Mouse (Mus musculus) heart, postnatal 10 days (tissue): ENCODE measurements around the gene Gsta1. TPM values are rescaled to one million over a fixed set of nuclear protein-coding genes. Genes with fewer than 3 reads are reported as not detected.
"Not testable (repeated sequence)": the region's sequence is repeated elsewhere in the genome, so short reads cannot be mapped to it uniquely, and the experiment has no call there.

Source experiments
- DNase-seq, 2 experiments: peaks; one replicate each; pipeline ENCODE4 v3.0.0; 2021
- intact Hi-C: fragments of 180-260 bp; cut with DNase I; formaldehyde crosslinking; loops from one replicate; pipeline ENCODE4 v1.15.1; 2025
- total RNA-seq, 2 experiments: library from RNA; stranded (reverse); gene quantifications; 2 replicates each; pipeline ENCODE4 v1.2.3; 2021

The Gsta1 gene
- total RNA-seq, 2 experiments from 2014 or later: 0.55 TPM; not detected in 1

DNA sequence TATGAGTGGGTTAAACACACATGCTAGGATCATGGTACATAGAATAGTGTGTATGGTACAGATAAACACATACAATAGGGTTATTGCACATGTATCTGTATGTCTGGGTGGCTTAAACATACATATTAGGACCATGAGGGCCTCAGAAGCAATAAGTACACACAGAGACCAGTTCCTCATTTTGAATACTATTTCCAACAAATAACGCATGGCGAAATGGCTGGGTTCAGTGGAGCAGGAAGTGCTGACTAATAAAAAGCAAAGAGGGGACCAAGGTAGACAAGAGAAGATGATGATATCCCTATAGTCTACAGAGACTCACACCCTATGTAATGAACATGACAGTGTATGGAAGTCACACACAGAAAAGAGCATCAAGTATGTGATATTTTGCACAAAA is 2.3 kb upstream of the Gsta1 start:
- intact Hi-C loops: no loop called here

DNA sequence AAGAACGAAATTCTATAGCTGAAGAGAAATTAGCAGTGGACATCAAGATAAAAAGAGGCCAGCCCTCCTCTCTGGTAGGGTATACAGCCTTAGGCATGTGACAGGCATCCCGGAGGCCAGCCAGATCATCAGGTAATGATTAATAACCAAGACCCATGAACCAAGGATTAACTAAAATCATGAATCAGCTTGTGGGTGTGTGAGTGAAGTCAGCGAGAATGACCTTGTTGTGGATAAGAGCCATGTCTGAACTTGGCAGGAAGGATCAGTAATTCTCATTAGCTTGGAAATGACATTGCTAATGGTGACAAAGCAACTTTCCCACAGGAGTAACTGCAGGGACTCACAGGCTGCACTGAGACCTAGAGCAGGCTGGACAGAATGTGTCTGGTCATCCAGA is 798 bp upstream of the Gsta1 start:
- DNase-seq: peak in 1 of 2 experiments; percentile 28
- intact Hi-C loops: not testable (repeated sequence)

More for the DNA sequence above, 2.3 kb upstream of the Gsta1 start:
- no peak for DNase-seq

DNA sequence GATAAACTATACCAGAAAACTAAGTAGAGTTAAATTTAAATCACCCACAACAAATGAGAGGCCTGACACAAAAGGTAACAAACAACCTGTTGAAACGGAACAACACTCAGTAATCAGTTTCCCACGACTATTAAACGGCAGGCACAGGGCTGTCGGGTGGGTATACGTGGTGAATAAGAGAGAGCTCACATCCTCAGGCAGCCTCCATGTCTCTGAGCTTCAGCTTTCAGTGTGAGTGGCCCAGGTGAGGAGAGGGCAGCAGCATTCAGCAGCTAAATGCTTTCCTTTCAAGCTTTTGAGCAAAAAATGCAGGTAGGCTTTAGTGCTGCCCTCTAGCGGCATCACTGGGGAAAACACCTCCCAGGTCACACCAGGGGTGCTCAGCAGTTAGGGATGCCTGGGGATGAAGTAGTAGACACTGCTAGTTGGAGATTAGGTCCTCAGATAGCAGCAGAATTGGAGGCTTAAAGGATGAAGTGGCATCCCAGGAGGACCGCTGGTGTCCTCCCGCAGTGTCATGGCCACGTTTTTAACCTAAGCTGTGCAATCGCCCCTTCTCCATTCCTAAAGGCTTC is 2.8 kb downstream of the Gsta1 start:
- DNase-seq, intact Hi-C loops: not testable (repeated sequence)

DNA sequence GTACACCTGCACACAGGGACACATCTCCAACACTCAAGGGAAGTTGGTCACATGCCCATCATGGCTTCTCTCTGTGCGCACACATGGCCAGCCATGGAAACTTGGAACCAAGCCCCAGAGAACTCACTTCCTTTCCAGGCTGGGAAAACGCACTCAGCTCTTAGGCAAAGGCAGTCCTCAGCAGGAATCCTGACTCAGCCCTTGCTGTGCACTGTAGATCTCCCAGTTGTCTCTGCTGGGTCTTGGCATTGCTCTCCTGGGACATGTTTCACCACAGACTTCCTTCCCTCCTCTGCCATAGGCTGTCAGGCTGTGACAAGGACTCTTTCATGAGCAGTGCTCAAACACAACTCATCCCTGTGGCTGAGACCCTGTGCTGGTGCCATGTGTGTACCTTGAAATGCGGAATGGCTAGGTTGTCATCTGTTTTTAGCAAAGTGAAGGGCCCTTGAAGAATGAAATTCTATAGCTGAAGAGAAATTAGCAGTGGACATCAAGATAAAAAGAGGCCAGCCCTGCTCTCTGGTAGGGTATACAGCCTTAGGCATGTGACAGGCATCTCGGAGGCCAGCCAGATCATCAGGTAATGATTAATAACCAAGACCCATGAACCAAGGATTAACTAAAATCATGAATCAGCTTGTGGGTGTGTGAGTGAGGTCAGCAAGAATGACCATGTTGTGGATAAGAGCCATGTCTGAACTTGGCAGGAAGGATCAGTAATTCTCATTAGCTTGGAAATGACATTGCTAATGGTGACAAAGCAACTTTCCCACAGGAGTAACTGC is 25.4 kb downstream of the Gsta1 start:
- peak; percentile 12 to 21 for DNase-seq
- intact Hi-C loops: not testable (repeated sequence)

DNA sequence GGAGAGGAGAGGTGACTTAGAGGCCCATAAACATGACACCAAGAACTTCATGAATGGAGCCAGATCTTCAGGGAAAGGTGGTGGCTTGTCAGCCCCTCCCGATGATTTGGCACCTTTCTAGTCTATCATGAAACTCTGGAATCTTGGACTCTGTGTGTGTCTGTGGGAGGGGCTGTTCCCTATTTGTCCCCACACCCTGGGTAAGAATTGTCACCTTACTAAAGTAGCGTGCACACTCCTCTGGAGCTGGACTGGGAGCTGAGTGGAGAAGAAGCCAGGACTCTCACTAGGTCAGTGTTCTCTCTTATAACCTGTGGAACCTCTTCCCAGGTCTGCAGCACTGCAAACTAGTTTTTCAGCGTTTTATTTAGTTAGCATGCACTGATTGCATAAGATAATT is 26.5 kb downstream of the Gsta1 start, which contains the start of gene Gm3776:
Gene Gm3776, plus strand, starts transcription at position 216 of the 400 bp plus-strand sequence.
- DNase-seq, intact Hi-C loops: not testable (repeated sequence)

DNA sequence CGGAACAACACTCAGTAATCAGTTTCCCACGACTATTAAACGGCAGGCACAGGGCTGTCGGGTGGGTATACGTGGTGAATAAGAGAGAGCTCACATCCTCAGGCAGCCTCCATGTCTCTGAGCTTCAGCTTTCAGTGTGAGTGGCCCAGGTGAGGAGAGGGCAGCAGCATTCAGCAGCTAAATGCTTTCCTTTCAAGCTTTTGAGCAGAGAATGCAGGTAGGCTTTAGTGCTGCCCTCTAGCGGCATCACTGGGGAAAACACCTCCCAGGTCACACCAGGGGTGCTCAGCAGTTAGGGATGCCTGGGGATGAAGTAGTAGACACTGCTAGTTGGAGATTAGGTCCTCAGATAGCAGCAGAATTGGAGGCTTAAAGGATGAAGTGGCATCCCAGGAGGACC is 29.2 kb downstream of the Gsta1 start:
- intact Hi-C loops: not testable (repeated sequence)
- DNase-seq: peak; percentile 45 to 57

DNA sequence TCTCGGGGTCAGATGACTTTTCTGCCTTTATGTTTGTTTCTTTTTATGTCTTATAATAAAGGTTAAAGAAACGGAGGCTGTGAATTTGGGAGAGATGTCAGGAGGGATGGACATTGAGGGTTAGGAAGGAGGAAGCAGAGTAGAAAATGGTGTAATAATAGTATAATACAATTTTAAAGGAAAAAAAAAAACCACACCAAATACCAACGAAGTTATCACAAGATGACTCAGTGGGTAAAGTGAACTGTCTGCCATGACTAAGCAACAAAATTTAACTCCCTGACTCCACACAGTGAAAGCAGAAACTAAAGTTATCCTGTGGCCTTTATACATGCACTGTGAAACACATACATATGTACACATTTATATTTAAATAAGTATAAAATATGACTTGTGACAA is 40.5 kb downstream of the Gsta1 start:
- intact Hi-C loops, DNase-seq: not testable (repeated sequence)

DNA sequence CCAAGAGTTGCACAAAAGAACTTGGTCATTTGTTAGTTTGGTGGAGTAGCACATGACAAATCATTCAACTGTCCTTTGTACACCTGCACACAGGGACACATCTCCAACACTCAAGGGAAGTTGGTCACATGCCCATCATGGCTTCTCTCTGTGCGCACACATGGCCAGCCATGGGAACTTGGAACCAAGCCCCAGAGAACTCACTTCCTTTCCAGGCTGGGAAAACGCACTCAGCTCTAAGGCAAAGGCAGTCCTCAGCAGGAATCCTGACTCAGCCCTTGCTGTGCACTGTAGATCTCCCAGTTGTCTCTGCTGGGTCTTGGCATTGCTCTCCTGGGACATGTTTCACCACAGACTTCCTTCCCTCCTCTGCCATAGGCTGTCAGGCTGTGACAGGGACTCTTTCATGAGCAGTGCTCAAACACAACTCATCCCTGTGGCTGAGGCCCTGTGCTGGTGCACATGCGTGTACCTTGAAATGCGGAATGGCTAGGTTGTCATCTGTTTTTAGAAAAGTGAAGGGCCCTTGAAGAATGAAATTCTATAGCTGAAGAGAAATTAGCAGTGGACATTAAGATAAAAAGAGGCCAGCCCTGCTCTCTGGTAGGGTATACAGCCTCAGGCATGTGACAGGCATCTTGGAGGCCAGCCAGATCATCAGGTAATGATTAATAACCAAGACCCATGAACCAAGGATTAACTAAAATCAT is 51.7 kb downstream of the Gsta1 start:
- intact Hi-C loops: not testable (repeated sequence)
- peak; percentile 5 to 9 for DNase-seq

DNA sequence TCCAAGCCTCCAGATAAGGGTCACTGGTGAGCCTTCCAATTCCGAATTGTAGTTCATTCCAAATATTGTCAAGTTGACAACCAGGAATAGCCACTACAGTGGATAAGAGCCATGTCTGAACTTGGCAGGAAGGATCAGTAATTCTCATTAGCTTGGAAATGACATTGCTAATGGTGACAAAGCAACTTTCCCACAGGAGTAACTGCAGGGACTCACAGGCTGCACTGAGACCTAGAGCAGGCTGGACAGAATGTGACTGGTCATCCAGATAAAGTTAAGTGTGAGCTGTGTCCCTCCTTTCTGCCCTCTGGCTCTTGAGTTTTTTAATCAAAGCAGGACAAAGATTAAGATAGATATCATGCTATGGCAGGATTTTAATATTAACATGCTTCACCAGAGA is 58.6 kb downstream of the Gsta1 start:
- intact Hi-C loops: not testable (repeated sequence)

DNA sequence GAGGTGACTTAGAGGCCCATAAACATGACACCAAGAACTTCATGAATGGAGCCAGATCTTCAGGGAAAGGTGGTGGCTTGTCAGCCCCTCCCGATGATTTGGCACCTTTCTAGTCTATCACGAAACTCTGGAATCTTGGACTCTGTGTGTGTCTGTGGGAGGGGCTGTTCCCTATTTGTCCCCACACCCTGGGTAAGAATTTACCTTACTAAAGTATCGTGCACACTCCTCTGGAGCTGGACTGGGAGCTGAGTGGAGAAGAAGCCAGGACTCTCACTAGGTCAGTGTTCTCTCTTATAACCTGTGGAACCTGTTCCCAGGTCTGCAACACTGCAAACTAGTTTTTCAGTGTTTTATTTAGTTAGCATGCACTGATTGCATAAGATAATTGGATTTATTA is 59.3 kb downstream of the Gsta1 start, which contains the start of gene Gm10639:
Gene Gm10639, plus strand, starts transcription at position 201 of the 400 bp plus-strand sequence.
- intact Hi-C loops, DNase-seq: not testable (repeated sequence)

More for the DNA sequence above, 58.6 kb downstream of the Gsta1 start:
- DNase-seq: not testable (repeated sequence)

Other genes with a start within 250 kb of the Gsta1 start
- not detected for gene Gcm1, start 178.7 kb upstream of the Gsta1 start, total RNA-seq
- gene Fbxo9, start 121.6 kb upstream of the Gsta1 start, total RNA-seq: 10 to 100 TPM; 88.6 to 90.3 TPM
- 10 to 100 TPM; 21.5 to 23.0 TPM for gene Ick, start 121.5 kb upstream of the Gsta1 start, total RNA-seq
- gene Gsta4, start 47.9 kb upstream of the Gsta1 start, total RNA-seq: 10 to 100 TPM; 57.3 to 60.8 TPM
- not detected for gene Gm3776, start 26.5 kb downstream of the Gsta1 start, total RNA-seq
- gene Gm10639, start 59.3 kb downstream of the Gsta1 start, total RNA-seq: not detected
- not detected for gene Omt2a, start 84.1 kb downstream of the Gsta1 start, total RNA-seq
- gene Omt2b, start 96.9 kb downstream of the Gsta1 start, total RNA-seq: not detected
- gene Gsta2, start 125.1 kb downstream of the Gsta1 start, total RNA-seq: not detected
- not detected for gene Dppa5a, start 137.5 kb downstream of the Gsta1 start, total RNA-seq
- not detected for gene Ooep, start 148.1 kb downstream of the Gsta1 start, total RNA-seq
- gene Ddx43, start 165.1 kb downstream of the Gsta1 start, total RNA-seq: not detected
- 1 to 10 TPM in 1 of 2 experiments, under 1 TPM in 1; 0.96 to 1.1 TPM for gene Cgas, start 212.6 kb downstream of the Gsta1 start, total RNA-seq
- gene Mto1, start 217.6 kb downstream of the Gsta1 start, total RNA-seq: 10 to 100 TPM; 18.9 to 21.8 TPM
- not detected for gene Gm17324, start 218.1 kb downstream of the Gsta1 start, total RNA-seq